Mouse (Mus musculus): ENCODE data around the gene Mtfr1l. TPM values are rescaled to one million over a fixed set of nuclear protein-coding genes. Genes with fewer than 3 reads are reported as not detected.

Gene Mtfr1l
- 151 and 156 TPM in 2 replicates for polyA plus RNA-seq (2016; fragmentation: Nextera tagmentation; extraction: Ambion mirVana)

- Histone ChIP-seq H3K9me3 (replicated peaks) (no peaks in the 10 kb centered on the region), H3K4me2 (peak within 1 kb of the TSS; percentile 95), H3K36me3 (peaks cover 40% of the 10 kb centered on the region), H3K4me1 (replicated peaks) (peaks cover 33% of the 10 kb centered on the region), H3K9ac (peak within 1 kb of the TSS; percentile 96), H3K27ac (ENCODE audit: poor library complexity, severe bottlenecking) (peak within 1 kb of the TSS; percentile 97), H3K4me3 (peak within 1 kb of the TSS; percentile 99), H3K27me3 (replicated peaks) (no peaks in the 10 kb centered on the region)
- WGBS, result under 1% methylated on average over 71 of the region's 71 CpGs
- ATAC-seq (ENCODE audit: insufficient number of reproducible peaks, low FRiP score), result peak; percentile 97
Observed at GRCm38 (mm10) chr4:134534932-134535786, at the start of gene Mtfr1l. Mtfr1l (minus strand) TSS chr4:134535387.

- H3K9me3 ChIP-seq (replicated peaks), result no peaks in the 10 kb centered on the region
- H3K27me3 ChIP-seq (replicated peaks), result no peaks in the 10 kb centered on the region
- no peak overlapping the region for H3K4me2 ChIP-seq
- H3K9ac ChIP-seq, result no peak overlapping the region
- H3K4me1 ChIP-seq (replicated peaks), result peaks cover 51% of the 10 kb centered on the region
- 58% methylated on average over 3 of the region's 3 CpGs for WGBS
- ATAC-seq (ENCODE audit: insufficient number of reproducible peaks, low FRiP score), result no peak
- no peak overlapping the region for H3K4me3 ChIP-seq
- H3K27ac ChIP-seq (ENCODE audit: poor library complexity, severe bottlenecking), result no peak overlapping the region
- peaks cover 3% of the 10 kb centered on the region for H3K36me3 ChIP-seq
Observed at GRCm38 (mm10) chr4:134583513-134583912, 48.3 kb upstream of the Mtfr1l start.

- H3K9ac ChIP-seq, result 0 out of 2 replicates have a peak overlapping the region, but pooled peaks have one; percentile 26
- no peak overlapping the region for H3K4me3 ChIP-seq
- H3K4me1 ChIP-seq (replicated peaks), result peaks cover 50% of the 10 kb centered on the region
- no peak overlapping the region for H3K4me2 ChIP-seq
- H3K27me3 ChIP-seq (replicated peaks), result no peaks in the 10 kb centered on the region
- H3K9me3 ChIP-seq (replicated peaks), result no peaks in the 10 kb centered on the region
- no peak overlapping the region for H3K27ac ChIP-seq (ENCODE audit: poor library complexity, severe bottlenecking)
- 62% methylated on average over 8 of the region's 8 CpGs for WGBS
- ATAC-seq (ENCODE audit: insufficient number of reproducible peaks, low FRiP score), result no peak
- H3K36me3 ChIP-seq, result peaks cover 5% of the 10 kb centered on the region
Observed at GRCm38 (mm10) chr4:134581365-134581764, 46.2 kb upstream of the Mtfr1l start.

GRCm38 (mm10) chr4:134580351-134581148 lies 45.4 kb upstream of the Mtfr1l start:
- Histone ChIP-seq H3K27me3 (replicated peaks) (no peaks in the 10 kb centered on the region), H3K27ac (ENCODE audit: poor library complexity, severe bottlenecking) (peak overlapping the region; percentile 78; the same call in 1 of the 2 replicates), H3K4me1 (replicated peaks) (peaks cover 50% of the 10 kb centered on the region), H3K9ac (peak overlapping the region; percentile 23; the same call in 1 of the 2 replicates), H3K9me3 (replicated peaks) (no peaks in the 10 kb centered on the region), H3K4me3 (no peak overlapping the region), H3K36me3 (peaks cover 6% of the 10 kb centered on the region), H3K4me2 (no peak overlapping the region)
- WGBS, result 78% methylated on average over 15 of the region's 15 CpGs
- no peak for ATAC-seq (ENCODE audit: insufficient number of reproducible peaks, low FRiP score)

- Histone ChIP-seq H3K27me3 (replicated peaks) (no peaks in the 10 kb centered on the region), H3K36me3 (peaks cover 15% of the 10 kb centered on the region), H3K9me3 (replicated peaks) (no peaks in the 10 kb centered on the region), H3K4me3 (peak overlapping the region; percentile 10), H3K4me2 (peak overlapping the region; percentile 60), H3K9ac (peak overlapping the region; percentile 23; the same call in 1 of the 2 replicates), H3K27ac (ENCODE audit: poor library complexity, severe bottlenecking) (peak overlapping the region; percentile 78), H3K4me1 (replicated peaks) (peaks cover 49% of the 10 kb centered on the region)
- WGBS, result 3% methylated on average over 5 of the region's 5 CpGs
- ATAC-seq (ENCODE audit: insufficient number of reproducible peaks, low FRiP score), result no peak
Observed at GRCm38 (mm10) chr4:134579620-134580019, 44.4 kb upstream of the Mtfr1l start.

- peaks cover 49% of the 10 kb centered on the region for H3K4me1 ChIP-seq (replicated peaks)
- peak overlapping the region; percentile 25; the same call in 1 of the 2 replicates for H3K9ac ChIP-seq
- peak; percentile 45; the same call in 1 of the 2 replicates for ATAC-seq (ENCODE audit: insufficient number of reproducible peaks, low FRiP score)
- peak overlapping the region; percentile 10 for H3K4me3 ChIP-seq
- no peaks in the 10 kb centered on the region for H3K27me3 ChIP-seq (replicated peaks)
- peaks cover 20% of the 10 kb centered on the region for H3K36me3 ChIP-seq
- 7% methylated on average over 11 of the region's 11 CpGs for WGBS
- H3K9me3 ChIP-seq (replicated peaks), result no peaks in the 10 kb centered on the region
- H3K4me2 ChIP-seq, result peak overlapping the region; percentile 60
- H3K27ac ChIP-seq (ENCODE audit: poor library complexity, severe bottlenecking), result peak overlapping the region; percentile 78
Observed at GRCm38 (mm10) chr4:134579212-134579611, 44.0 kb upstream of the Mtfr1l start.

GRCm38 (mm10) chr4:134578407-134578806 lies 43.2 kb upstream of the Mtfr1l start:
- H3K9me3 ChIP-seq (replicated peaks), result no peaks in the 10 kb centered on the region
- peaks cover 22% of the 10 kb centered on the region for H3K36me3 ChIP-seq
- H3K4me1 ChIP-seq (replicated peaks), result peaks cover 48% of the 10 kb centered on the region
- ATAC-seq (ENCODE audit: insufficient number of reproducible peaks, low FRiP score), result peak; percentile 60; the same call in 1 of the 2 replicates
- H3K27me3 ChIP-seq (replicated peaks), result no peaks in the 10 kb centered on the region
- no peak overlapping the region for H3K9ac ChIP-seq
- WGBS, result 37% methylated on average over 5 of the region's 5 CpGs
- H3K4me3 ChIP-seq, result peak overlapping the region; percentile 10; the same call in 1 of the 2 replicates
- peak overlapping the region; percentile 78; the same call in 1 of the 2 replicates for H3K27ac ChIP-seq (ENCODE audit: poor library complexity, severe bottlenecking)
- H3K4me2 ChIP-seq, result peak overlapping the region; percentile 60

- 70% methylated on average over 2 of the region's 2 CpGs for WGBS
- no peak overlapping the region for H3K4me2 ChIP-seq
- H3K4me1 ChIP-seq (replicated peaks), result peaks cover 43% of the 10 kb centered on the region
- no peaks in the 10 kb centered on the region for H3K9me3 ChIP-seq (replicated peaks)
- H3K27me3 ChIP-seq (replicated peaks), result no peaks in the 10 kb centered on the region
- ATAC-seq (ENCODE audit: insufficient number of reproducible peaks, low FRiP score), result no peak
- peaks cover 29% of the 10 kb centered on the region for H3K36me3 ChIP-seq
- H3K27ac ChIP-seq (ENCODE audit: poor library complexity, severe bottlenecking), result no peak overlapping the region
- no peak overlapping the region for H3K4me3 ChIP-seq
- no peak overlapping the region for H3K9ac ChIP-seq
Observed at GRCm38 (mm10) chr4:134577281-134577680, 42.1 kb upstream of the Mtfr1l start.

GRCm38 (mm10) chr4:134575486-134575885 lies 40.3 kb upstream of the Mtfr1l start:
- Histone ChIP-seq H3K9ac (no peak overlapping the region), H3K4me1 (replicated peaks) (peaks cover 33% of the 10 kb centered on the region), H3K4me3 (no peak overlapping the region), H3K9me3 (replicated peaks) (no peaks in the 10 kb centered on the region), H3K36me3 (peaks cover 35% of the 10 kb centered on the region), H3K4me2 (no peak overlapping the region), H3K27ac (ENCODE audit: poor library complexity, severe bottlenecking) (no peak overlapping the region), H3K27me3 (replicated peaks) (no peaks in the 10 kb centered on the region)
- no peak for ATAC-seq (ENCODE audit: insufficient number of reproducible peaks, low FRiP score)
- WGBS, result 44% methylated on average over 11 of the region's 11 CpGs

- Histone ChIP-seq H3K36me3 (peaks cover 57% of the 10 kb centered on the region), H3K4me2 (no peak overlapping the region), H3K4me1 (replicated peaks) (0 out of 2 replicates have a peak, but pooled peaks cover 6% of the 10 kb centered on the region), H3K27me3 (replicated peaks) (no peaks in the 10 kb centered on the region), H3K4me3 (no peak overlapping the region), H3K9ac (no peak overlapping the region), H3K27ac (ENCODE audit: poor library complexity, severe bottlenecking) (no peak overlapping the region), H3K9me3 (replicated peaks) (no peaks in the 10 kb centered on the region)
- ATAC-seq (ENCODE audit: insufficient number of reproducible peaks, low FRiP score), result no peak
- WGBS, result 84% methylated on average over 24 of the region's 24 CpGs
Observed at GRCm38 (mm10) chr4:134572449-134573300, 37.5 kb upstream of the Mtfr1l start.
